Mouse (Mus musculus): Measurements from ENCODE around the gene Cryzl2.

The Cryzl2 gene

DNA sequence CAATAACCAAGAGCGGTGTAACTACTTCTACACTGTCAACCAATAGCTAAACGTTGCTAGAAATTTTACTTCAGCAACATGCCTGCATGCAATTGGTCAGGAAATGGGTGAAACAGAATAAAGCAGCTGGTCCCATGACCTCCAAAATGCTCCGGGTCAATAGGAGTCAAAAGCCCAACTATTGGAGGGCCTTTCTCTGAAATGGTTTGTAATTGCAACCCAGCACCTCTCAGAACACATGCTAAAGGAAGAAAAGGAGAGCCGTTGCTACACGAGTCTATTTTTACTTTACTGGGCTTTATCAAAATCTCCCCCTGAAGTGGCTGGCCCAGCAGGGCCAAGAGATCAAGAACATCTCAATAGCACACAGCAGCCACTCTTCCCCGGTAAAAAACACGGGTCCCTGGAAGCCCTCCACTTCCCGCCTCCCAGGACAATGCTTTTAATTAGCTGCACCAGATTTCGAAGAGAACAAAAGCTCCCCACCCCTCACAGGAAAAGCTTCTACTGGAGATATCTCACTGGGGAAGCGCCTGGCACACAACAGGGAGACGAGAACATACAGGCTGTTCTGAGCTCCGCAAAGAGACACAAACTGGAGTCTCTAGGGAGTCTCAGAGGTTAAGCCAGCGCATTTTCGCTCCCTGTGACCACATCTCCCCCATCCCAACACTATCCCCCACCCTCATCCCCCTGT lies 15.2 kb upstream of the Cryzl2 start:
- peak; percentile 49 for DNase-seq (ENCODE audit: extremely low spot score, low spot score)

DNA sequence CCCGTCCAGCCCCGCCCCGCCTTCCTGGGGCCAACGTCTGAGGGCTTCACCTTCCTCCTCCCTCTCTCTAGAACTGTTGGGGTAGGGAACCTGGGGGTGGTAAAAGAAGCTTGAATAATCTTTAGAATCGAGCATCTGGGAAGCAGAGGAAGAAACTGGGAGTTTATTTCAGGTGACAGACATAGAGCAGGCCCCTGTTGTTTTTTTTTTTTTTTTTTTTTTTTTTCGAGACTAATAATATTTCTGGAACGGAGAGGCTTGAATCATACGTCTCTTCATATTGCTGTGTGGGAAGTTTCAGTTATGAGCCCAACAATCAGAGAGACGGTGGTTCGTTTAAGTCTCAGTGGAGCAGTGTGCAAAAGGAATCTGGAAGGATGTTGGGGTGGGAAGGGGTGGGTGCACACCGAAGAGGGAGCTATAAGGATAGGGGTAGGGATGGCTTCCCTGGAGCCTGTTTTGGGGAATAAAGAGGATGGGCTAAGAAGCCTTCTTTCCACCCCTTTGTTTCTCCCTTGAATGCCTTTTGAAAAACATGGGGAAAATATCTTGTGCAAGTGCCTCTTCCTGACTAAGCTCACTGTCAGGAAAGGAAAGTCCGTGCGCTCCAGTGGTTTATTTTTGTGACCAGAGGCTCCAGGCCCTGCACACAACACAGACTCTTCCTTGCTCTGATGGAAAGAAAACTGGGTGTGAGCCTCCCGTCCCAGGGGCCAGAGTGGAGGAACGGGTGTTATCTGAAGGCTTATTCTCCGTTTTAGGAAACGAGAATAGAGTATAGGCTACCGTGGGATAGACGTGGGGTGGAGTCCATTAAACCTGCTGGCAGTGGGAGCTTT lies 14.4 kb upstream of the Cryzl2 start:
- no peak for DNase-seq (ENCODE audit: extremely low spot score, low spot score)

GRCm38 (mm10) chr1:157444632-157445300 lies 13.6 kb upstream of the Cryzl2 start:
- no peak for DNase-seq (ENCODE audit: extremely low spot score, low spot score)

DNA sequence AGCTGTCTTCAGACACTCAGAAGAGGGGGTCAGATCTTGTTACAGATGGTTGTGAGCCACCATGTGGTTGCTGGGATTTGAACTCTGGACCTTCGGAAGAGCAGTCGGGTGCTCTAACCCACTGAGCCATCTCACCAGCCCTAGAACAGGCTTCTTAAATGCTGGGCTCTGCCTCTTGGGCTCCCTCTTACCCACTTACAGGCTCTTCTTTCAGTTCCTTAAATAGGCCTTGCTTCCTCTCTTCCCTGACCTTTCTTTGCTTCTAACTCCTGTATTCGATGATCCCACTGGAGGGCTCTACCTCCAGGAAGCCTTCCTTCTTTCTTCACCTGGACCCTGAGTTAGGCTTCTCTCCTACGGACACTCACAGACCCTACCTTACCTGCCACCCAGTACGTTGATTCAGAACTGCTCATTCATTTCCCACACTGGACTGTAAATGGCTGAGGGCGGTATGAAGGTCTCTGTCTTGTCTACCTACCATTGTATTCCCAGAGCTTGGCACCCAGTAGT lies 12.9 kb upstream of the Cryzl2 start:
- no peak for DNase-seq (ENCODE audit: extremely low spot score, low spot score)

DNA sequence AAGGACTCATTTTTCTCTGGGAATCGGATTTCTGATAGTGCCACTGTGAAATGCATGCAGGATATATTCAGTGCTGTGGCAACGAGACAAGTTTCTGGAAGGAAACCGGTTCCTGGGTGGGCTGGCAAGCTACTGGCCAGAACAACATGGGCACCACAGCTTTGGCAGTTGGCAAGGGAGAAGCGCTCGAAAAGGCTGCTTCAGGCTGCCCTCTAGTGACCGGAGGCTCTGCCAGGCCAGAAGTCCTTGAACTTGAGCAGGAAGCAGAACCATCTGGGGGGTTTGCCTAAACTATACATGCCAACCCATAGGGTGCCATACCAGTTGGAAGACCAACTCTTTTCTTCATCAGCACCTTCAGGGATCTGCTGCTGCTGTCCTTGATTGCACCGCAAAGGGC lies 12.1 kb upstream of the Cryzl2 start:
- no peak for DNase-seq (ENCODE audit: extremely low spot score, low spot score)

GRCm38 (mm10) chr1:157447142-157447541 lies 11.2 kb upstream of the Cryzl2 start:
- no peak for DNase-seq (ENCODE audit: extremely low spot score, low spot score)

- no peak for DNase-seq (ENCODE audit: extremely low spot score, low spot score)
Observed at GRCm38 (mm10) chr1:157448164-157448804, 10.1 kb upstream of the Cryzl2 start.

DNA sequence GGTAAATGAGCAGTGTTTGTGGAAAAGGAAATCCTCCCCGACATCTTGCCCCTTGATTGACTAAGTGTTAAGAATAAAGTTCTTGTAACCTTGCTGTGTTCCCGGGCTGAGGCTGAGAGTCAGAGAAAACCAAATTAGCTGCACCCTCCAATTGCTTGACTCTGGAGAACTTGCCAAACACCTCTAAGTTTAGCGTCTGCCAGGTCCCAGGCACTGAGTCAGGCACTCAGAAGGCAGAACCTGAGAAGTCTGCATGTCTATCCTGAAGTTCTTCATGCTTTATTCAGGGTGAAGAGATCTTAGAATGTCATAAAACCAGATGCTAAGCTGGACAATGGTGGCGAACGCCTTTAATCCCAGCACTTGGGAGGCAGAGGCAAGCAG lies 9.6 kb upstream of the Cryzl2 start:
- DNase-seq (ENCODE audit: extremely low spot score, low spot score), result no peak

- DNase-seq (ENCODE audit: extremely low spot score, low spot score), result no peak
Observed at GRCm38 (mm10) chr1:157449532-157449931, 8.8 kb upstream of the Cryzl2 start.

- no peak for DNase-seq (ENCODE audit: extremely low spot score, low spot score)
Observed at GRCm38 (mm10) chr1:157449981-157450636, 8.3 kb upstream of the Cryzl2 start.

DNA sequence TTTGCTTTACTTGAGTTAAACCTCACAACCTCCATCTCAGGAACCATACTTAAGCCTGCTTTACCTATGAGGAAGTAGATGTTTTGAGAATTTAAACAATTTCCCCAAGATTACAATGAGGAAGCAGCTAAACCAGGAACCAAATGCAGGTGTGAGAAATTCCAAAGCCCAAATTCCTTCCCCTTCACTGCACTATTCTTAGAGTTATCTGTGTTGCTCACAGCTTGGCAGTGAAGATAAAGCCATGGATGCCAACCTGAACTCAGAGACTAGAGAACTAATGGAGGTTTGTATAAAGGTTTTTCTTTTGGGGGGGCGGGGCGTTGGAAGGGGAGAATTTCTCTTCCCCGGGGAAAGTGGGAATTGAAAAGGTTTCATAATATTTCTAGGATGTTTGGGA lies 6.1 kb upstream of the Cryzl2 start:
- DNase-seq (ENCODE audit: extremely low spot score, low spot score), result no peak

GRCm38 (mm10) chr1:157452759-157453549 lies 5.4 kb upstream of the Cryzl2 start:
- no peak for DNase-seq (ENCODE audit: extremely low spot score, low spot score)

DNA sequence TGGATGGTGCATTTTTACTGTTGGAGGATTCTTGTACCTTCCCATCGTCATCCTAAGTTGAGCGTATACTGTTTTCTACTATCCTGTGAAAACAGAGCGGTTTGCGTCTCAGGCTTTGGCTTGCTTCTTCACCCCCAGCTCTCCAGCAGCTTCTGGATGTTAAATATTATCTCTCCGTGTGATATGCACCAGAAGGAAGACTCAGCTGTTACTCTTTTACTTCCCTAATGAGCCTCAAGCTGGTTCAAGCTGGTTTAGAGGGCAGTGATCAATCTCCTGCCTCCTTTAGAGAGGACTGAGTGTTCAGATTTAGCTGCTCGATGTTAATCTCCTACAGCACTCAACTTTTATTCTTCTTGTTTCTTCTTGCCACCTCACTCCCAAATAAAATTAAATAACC lies 3.5 kb upstream of the Cryzl2 start:
- DNase-seq (ENCODE audit: extremely low spot score, low spot score), result no peak

DNA sequence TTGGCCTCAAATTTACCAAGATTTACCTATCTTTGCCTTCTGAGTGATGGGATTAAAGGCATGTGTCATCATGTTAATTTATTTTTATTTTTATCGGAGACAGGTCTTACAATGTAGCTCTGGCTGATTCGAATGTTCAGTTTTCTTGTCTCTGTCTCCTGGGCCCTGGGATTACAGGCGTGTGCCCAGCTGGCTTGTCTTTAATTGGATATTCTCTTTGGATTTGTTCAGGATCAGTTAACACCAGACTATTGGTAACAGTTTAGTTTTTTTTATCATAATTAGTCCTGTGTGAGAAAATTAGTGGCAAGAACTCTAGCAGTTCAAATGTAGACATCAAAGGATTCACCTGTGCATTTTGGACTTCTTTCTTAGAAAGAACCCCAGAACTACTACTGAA lies 588 bp upstream of the Cryzl2 start:
- DNase-seq (ENCODE audit: extremely low spot score, low spot score), result no peak

GRCm38 (mm10) chr1:157459904-157460303 lies 1.5 kb downstream of the Cryzl2 start:
- DNase-seq (ENCODE audit: extremely low spot score, low spot score), result no peak

- no peak for DNase-seq (ENCODE audit: extremely low spot score, low spot score)
Observed at GRCm38 (mm10) chr1:157461276-157461675, 2.9 kb downstream of the Cryzl2 start.

GRCm38 (mm10) chr1:157462336-157462735 lies 4.0 kb downstream of the Cryzl2 start:
- no peak for DNase-seq (ENCODE audit: extremely low spot score, low spot score)

DNA sequence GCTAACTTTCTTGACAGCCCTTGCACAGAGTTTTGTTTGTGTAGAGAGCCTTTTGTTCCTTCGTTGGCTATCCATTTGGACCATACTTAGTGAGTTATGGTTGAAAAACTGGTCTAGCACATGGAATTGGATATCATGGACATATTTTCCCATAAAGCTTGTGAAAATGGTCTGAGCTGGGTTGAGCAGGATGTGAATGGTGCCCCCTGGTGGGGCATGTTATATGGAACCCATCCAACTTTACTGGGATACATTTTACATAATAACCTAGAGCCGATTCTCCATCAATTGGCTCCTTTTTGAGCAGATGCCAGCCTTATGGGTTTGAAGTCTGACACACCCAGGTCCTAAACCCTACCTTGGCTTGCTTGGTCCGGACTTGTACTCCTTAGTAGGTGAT lies 6.8 kb downstream of the Cryzl2 start:
- DNase-seq (ENCODE audit: extremely low spot score, low spot score), result no peak

- DNase-seq (ENCODE audit: extremely low spot score, low spot score), result no peak
Observed at GRCm38 (mm10) chr1:157467866-157468265, 9.5 kb downstream of the Cryzl2 start.

DNA sequence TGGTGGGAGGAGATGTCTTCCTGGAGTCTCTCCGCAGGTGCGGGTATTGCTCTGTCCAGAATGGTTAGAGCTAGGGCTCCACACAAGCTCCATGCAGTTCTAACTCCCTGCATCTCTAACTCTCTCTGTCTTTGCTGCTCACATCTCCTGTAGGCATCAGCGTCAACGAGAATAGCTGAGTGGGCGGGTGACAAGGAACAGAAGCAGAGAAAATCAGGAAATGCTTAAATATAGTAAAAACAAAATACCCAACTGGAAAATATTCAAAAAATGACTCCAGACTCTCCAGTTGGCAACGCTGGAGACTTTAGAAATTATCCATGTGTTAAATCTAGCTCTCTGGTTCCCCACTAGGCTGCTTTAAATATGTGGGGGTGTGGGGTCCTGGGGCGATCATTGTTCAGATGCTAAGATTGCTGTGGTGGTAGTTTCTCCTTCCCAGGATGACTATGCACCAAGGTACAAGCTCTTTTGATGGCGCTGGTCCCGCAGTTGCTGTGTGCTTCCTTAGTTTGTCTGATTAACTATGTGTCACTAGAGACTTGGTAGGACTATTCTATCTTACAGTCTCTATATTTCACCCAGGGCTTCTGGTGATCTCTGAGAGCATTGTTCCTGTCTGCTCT lies 12.5 kb downstream of the Cryzl2 start:
- DNase-seq (ENCODE audit: extremely low spot score, low spot score), result no peak

Measured in neural tube, embryonic 10.5 days (tissue).